Mouse (Mus musculus): Measurements from ENCODE around the gene Dek. TPM values are rescaled to one million over a fixed set of nuclear protein-coding genes. Genes with fewer than 3 reads are reported as not detected.

Gene Dek
- polyA plus RNA-seq, 1 experiment from 2014 or later, result 155 TPM

Other genes with a start within 250 kb of the Dek start
- 6.2 and 7.6 TPM in 2 replicates for gene Kif13a, start 176.3 kb downstream of the Dek start, polyA plus RNA-seq (2015; fragmentation: Nextera tagmentation; extraction: Ambion mirVana)
- 2.9 and 3.1 TPM in 2 replicates for gene Nhlrc1, start 91.4 kb downstream of the Dek start, polyA plus RNA-seq (2015; fragmentation: Nextera tagmentation; extraction: Ambion mirVana)
- 10.2 and 11.0 TPM in 2 replicates for gene Kdm1b, start 62.7 kb downstream of the Dek start, polyA plus RNA-seq (2015; fragmentation: Nextera tagmentation; extraction: Ambion mirVana)
- gene Tpmt, start 61.5 kb downstream of the Dek start, polyA plus RNA-seq (2015; fragmentation: Nextera tagmentation; extraction: Ambion mirVana), result 27.6 and 27.9 TPM in 2 replicates
- gene Rnf144b, start 16.5 kb upstream of the Dek start, polyA plus RNA-seq (2015; fragmentation: Nextera tagmentation; extraction: Ambion mirVana), result 1.0 and 1.1 TPM in 2 replicates

All from intestine, embryonic 16.5 days (tissue).